Mouse (Mus musculus) liver, embryonic 12.5 days (tissue): ENCODE data around the gene Arhgef5. TPM values are rescaled to one million over a fixed set of nuclear protein-coding genes. Genes with fewer than 3 reads are reported as not detected.

ENCODE experiments used
- ATAC-seq: fragments of 200-750 bp; cut with Nextera tagmentation; 2 replicates; pipeline ENCODE4 v1.8.0; 2017; ENCODE audit warnings: moderate number of reproducible peaks, mild to moderate bottlenecking, moderate library complexity
- H3K27ac ChIP-seq: fragments of 300-500 bp; sonication (generic); 2 replicates; pipeline ENCODE4 v1.5.1; 2016; ENCODE audit warnings: mild to moderate bottlenecking
- H3K27me3 ChIP-seq: fragments of 300-500 bp; sonication (generic); replicated peaks from 2 replicates; pipeline ENCODE4 v1.6.1; 2016; ENCODE audit warnings: mild to moderate bottlenecking, moderate library complexity
- H3K36me3 ChIP-seq: fragments of 300-500 bp; sonication (generic); 2 replicates; pipeline ENCODE4 v1.6.1; 2016; ENCODE audit warnings: mild to moderate bottlenecking, moderate library complexity
- H3K4me1 ChIP-seq: fragments of 300-500 bp; sonication (generic); 2 replicates; pipeline ENCODE4 v1.6.1; 2016
- H3K4me2 ChIP-seq: fragments of 300-500 bp; sonication (generic); 2 replicates; pipeline ENCODE4 v1.6.1; 2016; ENCODE audit warnings: mild to moderate bottlenecking, moderate library complexity
- H3K4me3 ChIP-seq: fragments of 300-500 bp; sonication (generic); 2 replicates; pipeline ENCODE4 v1.5.1; 2016; ENCODE audit warnings: mild to moderate bottlenecking, moderate library complexity
- H3K9ac ChIP-seq: fragments of 300-500 bp; sonication (generic); 2 replicates; pipeline ENCODE4 v1.6.1; 2016; ENCODE audit warnings: mild to moderate bottlenecking, moderate library complexity
- H3K9me3 ChIP-seq: fragments of 300-500 bp; sonication (generic); replicated peaks from 2 replicates; pipeline ENCODE4 v1.6.1; 2016; ENCODE audit warnings: mild to moderate bottlenecking, moderate library complexity
- WGBS: fragments of 180-500 bp; shearing (Covaris S2); methylation state at CpG from one replicate; pipeline ENCODE4 v1.1.7; 2016; ENCODE audit not compliant: insufficient replicate concordance; 5-methylcytosine and 5-hydroxymethylcytosine counted together
- polyA plus RNA-seq: library from polyadenylated mRNA; unstranded; fragments of >200 nt; fragmentation: Nextera tagmentation; extraction: Ambion mirVana; gene quantifications from 2 replicates; pipeline ENCODE4 v1.2.1, GENCODE M21; 2016

The Arhgef5 gene
- polyA plus RNA-seq, 1 experiment from 2014 or later = 2.5 TPM

DNA sequence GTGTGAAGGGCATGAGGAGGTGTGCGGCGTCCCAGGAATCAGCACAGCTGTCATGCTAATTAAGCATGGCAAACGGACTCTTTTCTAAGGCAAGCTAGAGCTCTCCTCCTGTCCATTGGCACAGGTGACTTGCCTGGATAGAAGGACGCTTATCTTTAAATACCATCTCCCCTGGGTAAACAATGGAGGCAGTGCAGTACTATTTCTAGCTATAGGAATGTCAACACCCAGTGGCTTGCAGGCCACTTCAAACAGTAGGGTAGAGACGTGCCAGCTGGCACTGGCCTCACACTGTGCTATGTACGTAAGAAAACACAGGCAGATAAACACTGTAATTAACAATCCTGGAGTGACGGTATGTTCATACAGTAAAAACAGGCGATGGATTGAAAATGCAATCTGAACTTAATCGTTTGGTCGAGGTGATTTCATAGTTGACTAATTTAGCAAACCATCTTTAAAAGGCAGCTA is 72.1 kb downstream of the Arhgef5 start:
- Histone ChIP-seq H3K27me3 (no peaks in the 10 kb centered on the region), H3K9me3 (no peaks in the 10 kb centered on the region), H3K4me3 (no peak overlapping the region), H3K36me3 (no peaks in the 10 kb centered on the region), H3K9ac (no peak overlapping the region), H3K4me2 (no peak overlapping the region), H3K4me1 (0 out of 2 replicates have a peak, but pooled peaks cover 3% of the 10 kb centered on the region), H3K27ac (no peak overlapping the region)
- 0 out of 2 replicates have a peak, but pooled peaks have one; percentile 24 for ATAC-seq
- 51% methylated on average over 10 of the region's 10 CpGs for WGBS

DNA sequence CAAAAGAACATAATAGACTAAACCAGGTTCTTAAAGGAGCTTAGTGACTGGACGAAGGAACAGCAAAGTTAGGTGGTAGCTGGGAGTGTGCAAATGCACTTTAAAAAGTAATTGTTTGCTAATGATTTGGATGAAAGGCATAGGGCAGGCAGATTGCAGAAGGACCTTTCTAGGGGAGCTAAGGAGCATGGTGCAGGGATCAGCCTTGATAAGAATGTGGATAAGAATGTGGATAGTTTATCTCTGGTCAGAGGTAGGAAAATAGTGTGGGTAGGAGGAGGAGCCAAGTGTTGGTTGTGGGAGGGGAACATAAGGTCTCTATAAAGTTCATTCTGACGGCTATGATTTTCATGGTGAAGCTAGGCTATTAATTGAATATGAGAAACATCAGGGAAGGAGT is 73.4 kb downstream of the Arhgef5 start:
- no peak overlapping the region for H3K4me3 ChIP-seq
- no peak for ATAC-seq
- H3K27me3 ChIP-seq = no peaks in the 10 kb centered on the region
- H3K4me2 ChIP-seq = no peak overlapping the region
- no peaks in the 10 kb centered on the region for H3K36me3 ChIP-seq
- H3K9ac ChIP-seq = no peak overlapping the region
- H3K4me1 ChIP-seq = 0 out of 2 replicates have a peak, but pooled peaks cover 3% of the 10 kb centered on the region
- 44% methylated on average over 2 of the region's 2 CpGs for WGBS
- H3K9me3 ChIP-seq = no peaks in the 10 kb centered on the region
- no peak overlapping the region for H3K27ac ChIP-seq

Other genes with a start within 250 kb of the Arhgef5 start
- not detected in 2 replicates for gene Olfr441, start 159.2 kb upstream of the Arhgef5 start, polyA plus RNA-seq
- gene Olfr237-ps1, start 119.0 kb upstream of the Arhgef5 start, polyA plus RNA-seq = not detected in 2 replicates
- not detected in 2 replicates for gene Olfr437, start 102.3 kb upstream of the Arhgef5 start, polyA plus RNA-seq
- not detected in 2 replicates for gene Olfr13, start 93.4 kb upstream of the Arhgef5 start, polyA plus RNA-seq
- gene Olfr435, start 68.4 kb upstream of the Arhgef5 start, polyA plus RNA-seq = not detected in 2 replicates
- gene Olfr434, start 52.6 kb upstream of the Arhgef5 start, polyA plus RNA-seq = not detected in 2 replicates
- not detected in 2 replicates for gene Olfr47, start 34.1 kb upstream of the Arhgef5 start, polyA plus RNA-seq
- 0.17 TPM in 1 of 2 replicates, not detected in the other for gene Nobox, start 44.0 kb downstream of the Arhgef5 start, polyA plus RNA-seq